Mouse (Mus musculus) heart, embryonic 11.5 days (tissue): ENCODE results near the gene BC005624. TPM values are rescaled to one million over a fixed set of nuclear protein-coding genes. Genes with fewer than 3 reads are reported as not detected.

Experiments used
- ATAC-seq: fragments of 200-750 bp; cut with Nextera tagmentation; replicated peaks from 2 replicates; pipeline ENCODE4 v1.8.0; 2017; ENCODE audit warnings: moderate library complexity; ENCODE audit not compliant: insufficient number of reproducible peaks, low FRiP score, low TSS enrichment
- H3K27ac ChIP-seq: fragments of 300-500 bp; sonication (generic); 2 replicates; pipeline ENCODE4 v1.5.1; 2014; ENCODE audit warnings: mild to moderate bottlenecking, low read depth, low read length
- H3K27me3 ChIP-seq: fragments of 300-500 bp; sonication (generic); 2 replicates; pipeline ENCODE4 v1.6.1; 2014; ENCODE audit warnings: mild to moderate bottlenecking, low read length, mixed read lengths; ENCODE audit not compliant: control insufficient read depth, insufficient read depth
- H3K36me3 ChIP-seq: fragments of 300-500 bp; sonication (generic); 2 replicates; pipeline ENCODE4 v1.6.1; 2014; ENCODE audit warnings: mild to moderate bottlenecking, low read length, moderate library complexity, mixed read lengths; ENCODE audit not compliant: control insufficient read depth, insufficient read depth
- H3K4me1 ChIP-seq: fragments of 300-500 bp; sonication (generic); 2 replicates; pipeline ENCODE4 v1.6.1; 2014; ENCODE audit warnings: low read length; ENCODE audit not compliant: control insufficient read depth, insufficient read depth
- H3K4me2 ChIP-seq: fragments of 300-500 bp; sonication (generic); 2 replicates; pipeline ENCODE4 v1.6.1; 2014; ENCODE audit warnings: mild to moderate bottlenecking, moderate library complexity
- H3K4me3 ChIP-seq: fragments of 300-500 bp; sonication (generic); 2 replicates; pipeline ENCODE4 v1.5.1; 2014; ENCODE audit warnings: low read depth, low read length
- H3K9ac ChIP-seq: fragments of 300-500 bp; sonication (generic); 2 replicates; pipeline ENCODE4 v1.6.1; 2014; ENCODE audit warnings: mild to moderate bottlenecking, low read depth, low read length, moderate library complexity
- H3K9me3 ChIP-seq: fragments of 300-500 bp; sonication (generic); replicated peaks from 2 replicates; pipeline ENCODE4 v1.6.1; 2016; ENCODE audit warnings: low read length; ENCODE audit not compliant: control insufficient read depth
- WGBS: fragments of 180-500 bp; shearing (Covaris S2); extraction: QIAGEN DNeasy Blood & Tissue Kit; methylation state at CpG from one replicate; pipeline ENCODE4 v1.1.7; 2014; ENCODE audit not compliant: insufficient replicate concordance; 5-methylcytosine and 5-hydroxymethylcytosine counted together
- polyA plus RNA-seq: library from polyadenylated mRNA; unstranded; fragments of >200 nt; fragmentation: Nextera tagmentation; extraction: Ambion mirVana; gene quantifications from 2 replicates; pipeline ENCODE4 v1.2.1, GENCODE M21; 2014

BC005624 gene
- polyA plus RNA-seq, 1 experiment from 2014 or later: 31.4 TPM

GRCm38 (mm10) chr2:31017625-31018317, 35.8 kb upstream of the BC005624 start:
- H3K4me3 ChIP-seq: no peak overlapping the region
- H3K27me3 ChIP-seq: no peaks in the 10 kb centered on the region
- no peaks in the 10 kb centered on the region for H3K9me3 ChIP-seq
- no peak overlapping the region for H3K4me2 ChIP-seq
- 0 out of 2 replicates have a peak, but pooled peaks have one; percentile 24 for ATAC-seq
- H3K9ac ChIP-seq: no peak overlapping the region
- 84% methylated on average over 18 of the region's 18 CpGs for WGBS
- peaks cover 16% of the 10 kb centered on the region for H3K36me3 ChIP-seq
- H3K4me1 ChIP-seq: no peaks in the 10 kb centered on the region
- no peak overlapping the region for H3K27ac ChIP-seq

- no peak overlapping the region for H3K4me3 ChIP-seq
- ATAC-seq: no peak
- H3K4me2 ChIP-seq: no peak overlapping the region
- peaks cover 14% of the 10 kb centered on the region for H3K36me3 ChIP-seq
- WGBS: 69% methylated on average over 14 of the region's 14 CpGs
- H3K4me1 ChIP-seq: no peaks in the 10 kb centered on the region
- no peaks in the 10 kb centered on the region for H3K27me3 ChIP-seq
- H3K27ac ChIP-seq: no peak overlapping the region
- H3K9ac ChIP-seq: no peak overlapping the region
- no peaks in the 10 kb centered on the region for H3K9me3 ChIP-seq
Measured at GRCm38 (mm10) chr2:31013371-31014120, 31.5 kb upstream of the BC005624 start.

- Histone ChIP-seq H3K4me2 (no peak overlapping the region; the same call in 1 of the 2 replicates), H3K9me3 (no peaks in the 10 kb centered on the region), H3K27me3 (no peaks in the 10 kb centered on the region), H3K4me3 (no peak overlapping the region), H3K9ac (peak overlapping the region; percentile 57), H3K4me1 (peaks cover 26% of the 10 kb centered on the region), H3K36me3 (peaks cover 11% of the 10 kb centered on the region; the same call in 1 of the 2 replicates), H3K27ac (peak overlapping the region; percentile 78)
- no peak for ATAC-seq
- WGBS: 77% methylated on average over 5 of the region's 5 CpGs
Measured at GRCm38 (mm10) chr2:31007208-31007607, 25.2 kb upstream of the BC005624 start.

GRCm38 (mm10) chr2:31006434-31006833, 24.4 kb upstream of the BC005624 start:
- H3K4me3 ChIP-seq: no peak overlapping the region
- H3K4me1 ChIP-seq: peaks cover 26% of the 10 kb centered on the region
- ATAC-seq: peak; percentile 68
- no peaks in the 10 kb centered on the region for H3K27me3 ChIP-seq
- peak overlapping the region; percentile 57 for H3K9ac ChIP-seq
- peak overlapping the region; percentile 78 for H3K27ac ChIP-seq
- H3K4me2 ChIP-seq: peak overlapping the region; percentile 43
- no peaks in the 10 kb centered on the region for H3K9me3 ChIP-seq
- WGBS: 22% methylated on average over 5 of the region's 5 CpGs
- H3K36me3 ChIP-seq: peaks cover 11% of the 10 kb centered on the region; the same call in 1 of the 2 replicates

- Histone ChIP-seq H3K4me2 (peak overlapping the region; percentile 43), H3K9ac (peak overlapping the region; percentile 47; the same call in 1 of the 2 replicates), H3K27me3 (no peaks in the 10 kb centered on the region), H3K36me3 (0 out of 2 replicates have a peak, but pooled peaks cover 3% of the 10 kb centered on the region), H3K27ac (peak overlapping the region; percentile 78), H3K9me3 (no peaks in the 10 kb centered on the region), H3K4me3 (0 out of 2 replicates have a peak overlapping the region, but pooled peaks have one; percentile 2), H3K4me1 (peaks cover 26% of the 10 kb centered on the region)
- no peak for ATAC-seq
- WGBS: 59% methylated on average over 2 of the region's 2 CpGs
Measured at GRCm38 (mm10) chr2:31005453-31005852, 23.5 kb upstream of the BC005624 start.

GRCm38 (mm10) chr2:31002857-31003256, 20.9 kb upstream of the BC005624 start:
- Histone ChIP-seq H3K4me2 (no peak overlapping the region), H3K27me3 (no peaks in the 10 kb centered on the region), H3K36me3 (0 out of 2 replicates have a peak, but pooled peaks cover 3% of the 10 kb centered on the region), H3K4me3 (no peak overlapping the region), H3K4me1 (peaks cover 26% of the 10 kb centered on the region), H3K9me3 (no peaks in the 10 kb centered on the region), H3K27ac (no peak overlapping the region), H3K9ac (no peak overlapping the region)
- 88% methylated on average over 10 of the region's 10 CpGs for WGBS
- no peak for ATAC-seq

- WGBS: 66% methylated on average over 8 of the region's 8 CpGs
- no peaks in the 10 kb centered on the region for H3K27me3 ChIP-seq
- H3K4me1 ChIP-seq: peaks cover 16% of the 10 kb centered on the region
- no peaks in the 10 kb centered on the region for H3K36me3 ChIP-seq
- no peak overlapping the region for H3K27ac ChIP-seq
- no peak for ATAC-seq
- no peak overlapping the region for H3K4me2 ChIP-seq
- H3K9me3 ChIP-seq: no peaks in the 10 kb centered on the region
- H3K9ac ChIP-seq: no peak overlapping the region
- no peak overlapping the region for H3K4me3 ChIP-seq
Measured at GRCm38 (mm10) chr2:30998443-30999260, 16.7 kb upstream of the BC005624 start.

- Histone ChIP-seq H3K9ac (peak overlapping the region; percentile 36; the same call in 1 of the 2 replicates), H3K4me2 (peak overlapping the region; percentile 46), H3K27me3 (no peaks in the 10 kb centered on the region), H3K4me3 (no peak overlapping the region), H3K36me3 (no peaks in the 10 kb centered on the region), H3K9me3 (no peaks in the 10 kb centered on the region), H3K27ac (peak overlapping the region; percentile 57; the same call in 1 of the 2 replicates), H3K4me1 (peaks cover 16% of the 10 kb centered on the region)
- ATAC-seq: no peak
- 70% methylated on average over 11 of the region's 11 CpGs for whole genome bisulfite sequencing
Measured at GRCm38 (mm10) chr2:30995432-30995996, 13.5 kb upstream of the BC005624 start.
